ENCODE assay signal across 20 mouse cellular contexts in genomic region chr14:51922910-51923309, GRCm38 (mm10). TPM values are rescaled to one million over a fixed set of nuclear protein-coding genes. Genes with fewer than 3 reads are reported as not detected.
DNase-seq lines count a peak whose midpoint lies in the region; ATAC-seq and TF ChIP-seq lines count a peak whose summit lies in the region.
"Had no signal": no experiment of that assay in that cellular context is flagged by ENCODE, and none has a peak within 500 bp of the region (broad histone marks: within the 10 kb centered on the region; RNA-seq: fewer than 3 reads in every experiment).

No protein-coding gene starts in this region.

- no peak for DNase-seq in heart, adult 8-10 months (ENCODE audit: low spot score)
- DNase-seq in layer of hippocampus, adult 2 months (ENCODE audit: low spot score in 2 of 2): no peak
- DNase-seq in layer of hippocampus, postnatal 25 days (ENCODE audit: extremely low spot score in 1 of 2, low spot score in 1 of 2): no peak
- DNase-seq in right cerebral cortex, adult 18-20 months: peak; percentile 33
- no peak for DNase-seq in right cerebral cortex, postnatal 25 days
- DNase-seq in retina, embryonic 14.5 days (ENCODE audit: low spot score): no peak
- DNase-seq: adrenal gland, adult 2 months; adrenal gland, postnatal 25 days; cerebellum, adult 2 months; gastrocnemius, postnatal 10 days; heart, postnatal 14 days had no signal

- no peaks in the 10 kb centered on the region for H3K36me3 ChIP-seq in heart, embryonic 13.5 days
- H3K36me3 ChIP-seq: embryonic facial prominence, embryonic 10.5 days; heart, embryonic 15.5 days had no signal

- peaks cover 33% of the 10 kb centered on the region for H3K4me1 ChIP-seq in heart, embryonic 13.5 days

- 0 out of 2 replicates have a peak overlapping the region, but pooled peaks have one; percentile 33 for H3K27ac ChIP-seq in heart, embryonic 13.5 days (replicated peaks)
- H3K27ac ChIP-seq in layer of hippocampus, adult 2 months: peak overlapping the region; percentile 86
- H3K27ac ChIP-seq: embryonic facial prominence, embryonic 10.5 days; forebrain, embryonic 13.5 days had no signal

- no peak overlapping the region for H3K9ac ChIP-seq in heart, embryonic 13.5 days
- H3K9ac ChIP-seq: forebrain, embryonic 13.5 days; forebrain, postnatal 0 days; heart, embryonic 15.5 days had no signal

- no peak overlapping the region for H3K4me3 ChIP-seq in heart, embryonic 13.5 days
- H3K4me3 ChIP-seq in layer of hippocampus, adult 2 months: no peak overlapping the region
- H3K4me3 ChIP-seq: embryonic facial prominence, embryonic 10.5 days; forebrain, embryonic 13.5 days; heart, embryonic 15.5 days had no signal

- H3K27me3 ChIP-seq in heart, embryonic 13.5 days (replicated peaks): no peaks in the 10 kb centered on the region
- H3K27me3 ChIP-seq: forebrain, embryonic 13.5 days; heart, embryonic 15.5 days had no signal

- no peak overlapping the region for H3K4me2 ChIP-seq in heart, embryonic 13.5 days
- H3K4me2 ChIP-seq: forebrain, embryonic 13.5 days; heart, embryonic 15.5 days had no signal

- no peak for TF ChIP-seq CTCF in layer of hippocampus, adult 2 months (conservative IDR thresholded peaks at IDR 0.05)

- ATAC-seq in heart, embryonic 13.5 days (ENCODE audit: extremely low read depth, insufficient number of reproducible peaks, low FRiP score, low TSS enrichment): no peak
- ATAC-seq: forebrain, embryonic 13.5 days had no signal

- 70% methylated on average over 2 of the region's 2 CpGs for WGBS in heart, embryonic 13.5 days

- H3K9me3 ChIP-seq in heart, embryonic 13.5 days: no peaks in the 10 kb centered on the region
- H3K9me3 ChIP-seq: embryonic facial prominence, embryonic 10.5 days; forebrain, embryonic 13.5 days; heart, embryonic 15.5 days had no signal

RNA-seq across cellular contexts. Expression of gene Rnase13, which starts 0.3 kb away (rescaled TPM):
- not detected in 2 replicates for polyA plus RNA-seq in heart, embryonic 13.5 days (2015; fragmentation: Nextera tagmentation; extraction: Ambion mirVana)
- total RNA-seq in heart, adult 8-10 months (2022): not detected
- not detected for total RNA-seq in layer of hippocampus, adult 2 months (2021)
- not detected for total RNA-seq in layer of hippocampus, postnatal 25 days (2021)
- total RNA-seq: adrenal gland, adult 2 months; adrenal gland, postnatal 25 days; ES-E14; forebrain, postnatal 0 days; gastrocnemius, postnatal 10 days; heart, postnatal 14 days; hematopoietic stem cell, adult 5-6 weeks had no signal
- polyA plus RNA-seq: adrenal gland, adult 2 months; cerebellum, adult 2 months; embryonic facial prominence, embryonic 10.5 days; embryonic facial prominence, embryonic 14.5 days; forebrain, embryonic 13.5 days; forebrain, postnatal 0 days; heart, embryonic 15.5 days; intestine, embryonic 16.5 days had no signal

RNA-seq across cellular contexts. Expression of gene Tppp2, which starts 4.7 kb away (rescaled TPM):
- not detected in 2 replicates for polyA plus RNA-seq in heart, embryonic 13.5 days (2015; fragmentation: Nextera tagmentation; extraction: Ambion mirVana)
- not detected for total RNA-seq in heart, adult 8-10 months (2022)
- total RNA-seq in layer of hippocampus, adult 2 months (2021): not detected
- total RNA-seq in layer of hippocampus, postnatal 25 days (2021): not detected
- total RNA-seq: adrenal gland, adult 2 months; adrenal gland, postnatal 25 days; ES-E14; forebrain, postnatal 0 days; gastrocnemius, postnatal 10 days; heart, postnatal 14 days; hematopoietic stem cell, adult 5-6 weeks had no signal
- polyA plus RNA-seq: adrenal gland, adult 2 months; cerebellum, adult 2 months; embryonic facial prominence, embryonic 10.5 days; embryonic facial prominence, embryonic 14.5 days; forebrain, embryonic 13.5 days; forebrain, postnatal 0 days; heart, embryonic 15.5 days; intestine, embryonic 16.5 days had no signal

RNA-seq across cellular contexts. Expression of gene Ndrg2, which starts 9.0 kb away (rescaled TPM):
- 223 and 248 TPM in 2 replicates for polyA plus RNA-seq in heart, embryonic 13.5 days (2015; fragmentation: Nextera tagmentation; extraction: Ambion mirVana)
- 1,000 to 10,000 TPM; 1,477 to 1,608 (median 1,523) TPM for total RNA-seq in heart, adult 8-10 months (2022)
- 100 to 1,000 TPM; 894 to 934 TPM for total RNA-seq in layer of hippocampus, adult 2 months (2021)
- 100 to 1,000 TPM; 823 to 845 TPM for total RNA-seq in layer of hippocampus, postnatal 25 days (2021)

RNA-seq across cellular contexts. Expression of gene Slc39a2, which starts 30.2 kb away (rescaled TPM):
- 0.13 and 0.48 TPM in 2 replicates for polyA plus RNA-seq in heart, embryonic 13.5 days (2015; fragmentation: Nextera tagmentation; extraction: Ambion mirVana)
- under 1 TPM in 2 of 4 experiments, not detected in 2; 0.17 to 0.44 TPM for total RNA-seq in heart, adult 8-10 months (2022)
- 10 to 100 TPM in 1 of 2 experiments, 1 to 10 TPM in 1; 8.2 to 10.1 TPM for total RNA-seq in layer of hippocampus, adult 2 months (2021)
- 1 to 10 TPM; 4.8 to 6.6 TPM for total RNA-seq in layer of hippocampus, postnatal 25 days (2021)
- total RNA-seq: hematopoietic stem cell, adult 5-6 weeks had no signal

RNA-seq across cellular contexts. Expression of gene Mettl17, which starts 38.3 kb away (rescaled TPM):
- polyA plus RNA-seq in heart, embryonic 13.5 days (2015; fragmentation: Nextera tagmentation; extraction: Ambion mirVana): 38.3 and 40.5 TPM in 2 replicates
- total RNA-seq in heart, adult 8-10 months (2022): 10 to 100 TPM; 17.9 to 26.4 (median 22.7) TPM
- total RNA-seq in layer of hippocampus, adult 2 months (2021): 10 to 100 TPM; 31.6 to 40.5 TPM
- total RNA-seq in layer of hippocampus, postnatal 25 days (2021): 10 to 100 TPM; 25.2 to 38.9 TPM
